ENCODE assay signal across 8 mouse cellular contexts in the genomic region with DNA sequence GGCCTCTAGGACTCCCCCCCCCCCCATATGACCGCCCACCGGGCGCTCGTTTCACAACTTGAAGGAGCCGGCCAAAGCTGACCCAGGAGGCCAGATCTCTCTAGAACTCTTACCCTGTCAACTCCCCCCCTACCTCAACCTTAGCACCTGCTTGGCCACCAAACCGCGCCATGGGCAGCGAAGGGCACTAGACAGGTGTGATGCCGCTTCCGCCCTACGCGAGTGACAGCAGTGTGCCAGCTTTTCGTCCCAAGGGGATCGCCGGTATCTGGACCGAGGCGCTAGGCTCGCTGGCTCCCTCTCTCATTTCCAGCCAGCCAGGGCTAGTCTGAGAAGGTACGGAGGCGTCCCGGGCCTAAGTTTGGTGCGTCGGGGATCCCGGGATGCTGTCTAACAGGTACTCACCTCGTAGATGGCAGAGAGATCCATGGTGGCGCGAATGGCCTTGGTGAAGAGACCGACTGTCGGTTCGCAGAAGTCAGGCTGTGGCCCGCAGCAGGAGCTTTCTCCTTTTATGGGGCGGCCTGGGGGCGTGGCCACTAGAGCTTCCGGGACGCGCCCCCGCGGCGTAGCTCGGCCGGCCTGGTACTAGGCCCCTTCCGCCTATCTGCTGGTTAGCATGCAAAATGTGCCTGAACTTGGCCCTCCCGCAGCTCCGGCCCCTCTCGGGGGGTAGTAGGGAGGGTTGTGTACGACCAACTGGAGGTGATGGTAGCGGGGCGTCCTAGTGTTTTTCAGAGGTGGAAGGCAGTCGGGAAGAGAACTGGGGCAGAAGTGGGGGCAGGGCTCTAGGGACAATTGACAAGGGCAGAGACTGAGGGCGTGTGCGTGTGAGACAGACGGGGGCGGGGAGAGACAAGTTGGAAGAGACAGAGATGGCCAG. TPM values are rescaled to one million over a fixed set of nuclear protein-coding genes. Genes with fewer than 3 reads are reported as not detected.
DNase-seq lines count a peak whose midpoint lies in the region.

No protein-coding gene starts in this region.

- H3K27me3 ChIP-seq in hindbrain, embryonic 10.5 days (ENCODE audit: insufficient read depth, poor library complexity, severe bottlenecking) = peaks cover 24% of the 10 kb centered on the region

- under 1% methylated on average over 53 of the region's 53 CpGs for WGBS in hindbrain, embryonic 10.5 days

- DNase-seq in MEL-GATA-1-ER (ENCODE audit: extremely low read depth, low read depth) = peak; percentile 71
- peak; percentile 62 for DNase-seq in cerebellum, adult 8-10 months
- peak; percentile 67 for DNase-seq in forelimb bud, embryonic 11.5 days (ENCODE audit: low read depth, low spot score)
- DNase-seq in hindbrain, embryonic 10.5 days (ENCODE audit: low spot score) = peak; percentile 88
- DNase-seq in layer of hippocampus, postnatal 25 days (ENCODE audit: extremely low spot score in 1 of 2, low spot score in 1 of 2) = peak; percentile 62 to 80
- DNase-seq in lung, postnatal 25 days (ENCODE audit: low spot score) = peak; percentile 96
- peak; percentile 60 for DNase-seq in retina, adult 2 months (ENCODE audit: low read depth, low spot score)
- DNase-seq in thymus, postnatal 25 days = peak; percentile 96

- H3K27ac ChIP-seq in hindbrain, embryonic 10.5 days = peak overlapping the region; percentile 93

- H3K36me3 ChIP-seq in hindbrain, embryonic 10.5 days = peaks cover 10% of the 10 kb centered on the region

- H3K4me1 ChIP-seq in hindbrain, embryonic 10.5 days (replicated peaks) = peaks cover 89% of the 10 kb centered on the region

- no peaks in the 10 kb centered on the region for H3K9me3 ChIP-seq in hindbrain, embryonic 10.5 days

- H3K4me3 ChIP-seq in hindbrain, embryonic 10.5 days = peak overlapping the region; percentile 66

RNA-seq across cellular contexts. Expression of gene Zfp36, which starts 1.0 kb away (rescaled TPM):
- 5.3 and 5.8 TPM in 2 replicates for polyA plus RNA-seq in hindbrain, embryonic 10.5 days (2016; fragmentation: Nextera tagmentation; extraction: Ambion mirVana)
- 1 to 10 TPM; 2.7 to 2.8 TPM for total RNA-seq in layer of hippocampus, postnatal 25 days (2021)

RNA-seq across cellular contexts. Expression of gene Plekhg2, which starts 6.6 kb away (rescaled TPM):
- polyA plus RNA-seq in hindbrain, embryonic 10.5 days (2016; fragmentation: Nextera tagmentation; extraction: Ambion mirVana) = 82.4 and 93.0 TPM in 2 replicates
- 1 to 10 TPM; 6.2 to 8.9 TPM for total RNA-seq in layer of hippocampus, postnatal 25 days (2021)

RNA-seq across cellular contexts. Expression of gene Med29, which starts 13.5 kb away (rescaled TPM):
- polyA plus RNA-seq in hindbrain, embryonic 10.5 days (2016; fragmentation: Nextera tagmentation; extraction: Ambion mirVana) = 62.9 and 65.0 TPM in 2 replicates
- total RNA-seq in layer of hippocampus, postnatal 25 days (2021) = 10 to 100 TPM; 19.3 to 22.0 TPM

RNA-seq across cellular contexts. Expression of gene Paf1, which starts 13.7 kb away (rescaled TPM):
- 83.2 and 85.4 TPM in 2 replicates for polyA plus RNA-seq in hindbrain, embryonic 10.5 days (2016; fragmentation: Nextera tagmentation; extraction: Ambion mirVana)
- 10 to 100 TPM; 63.0 to 69.3 TPM for total RNA-seq in layer of hippocampus, postnatal 25 days (2021)

RNA-seq across cellular contexts. Expression of gene Rps16, which starts 28.6 kb away (rescaled TPM):
- polyA plus RNA-seq in hindbrain, embryonic 10.5 days (2016; fragmentation: Nextera tagmentation; extraction: Ambion mirVana) = 777 and 925 TPM in 2 replicates
- total RNA-seq in layer of hippocampus, postnatal 25 days (2021) = 100 to 1,000 TPM; 431 to 496 TPM

Comparison
In these comparisons a context has a peak if more than half of its experiments do, and no peak if none do; other contexts are left out.
1. Peak in every context shown above with its lines: DNase-seq, H3K4me3 ChIP-seq and H3K27ac ChIP-seq.